8 mouse cellular contexts compared by ENCODE assay signal in the genomic region with DNA sequence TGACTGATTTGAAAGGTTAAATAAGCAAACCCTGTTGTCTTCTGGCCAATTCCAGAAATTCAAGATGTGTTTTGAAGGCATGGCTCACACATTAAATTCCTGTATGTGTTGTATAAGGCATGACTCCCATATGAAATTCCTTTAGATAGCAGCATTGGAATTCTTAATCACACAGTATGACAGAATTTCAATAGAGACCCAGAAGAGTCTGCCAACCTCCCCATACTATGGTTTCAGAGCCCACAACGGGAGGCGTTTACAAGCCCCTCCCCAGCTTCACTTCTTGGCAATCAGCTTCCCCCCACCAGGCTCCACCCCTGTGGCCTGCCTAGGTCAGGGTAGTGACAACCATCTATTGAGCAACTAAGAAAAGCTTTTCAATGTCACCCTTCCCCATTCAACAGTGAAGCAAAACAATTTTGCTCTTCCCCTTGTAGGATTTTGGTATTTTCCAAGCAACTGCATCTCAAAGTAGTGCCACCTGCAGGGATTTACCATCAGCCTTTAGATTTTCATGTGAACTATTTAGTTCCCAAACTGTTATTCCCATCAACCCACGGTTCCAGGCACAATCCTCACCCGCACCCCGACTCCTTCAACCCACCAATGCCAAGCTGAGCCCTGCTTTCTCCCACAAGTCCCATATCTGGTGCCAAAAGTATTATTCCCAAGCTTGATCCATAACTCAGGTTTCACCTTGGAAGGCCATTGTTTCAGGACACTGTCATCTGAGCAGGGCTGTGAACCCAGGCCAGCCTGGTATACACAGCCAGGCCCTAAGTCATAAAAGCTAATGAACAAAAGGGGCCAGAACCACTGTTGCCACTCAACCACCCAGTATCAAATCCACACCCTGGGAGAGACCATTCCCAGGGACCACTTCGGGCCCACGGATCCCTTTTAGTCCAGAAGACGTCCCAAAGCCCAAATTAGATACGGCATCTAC. TPM values are rescaled to one million over a fixed set of nuclear protein-coding genes. Genes with fewer than 3 reads are reported as not detected.
DNase-seq lines count a peak whose midpoint lies in the region; ATAC-seq and TF ChIP-seq lines count a peak whose summit lies in the region.

No protein-coding gene starts in this region.

- no peak overlapping the region for H3K4me3 ChIP-seq in forebrain, postnatal 0 days (ENCODE audit: low read depth, low read length)
- peak overlapping the region; percentile 41 for H3K4me3 ChIP-seq in kidney, embryonic 15.5 days (replicated peaks)
- no peak overlapping the region for H3K4me3 ChIP-seq in midbrain, embryonic 14.5 days (replicated peaks; ENCODE audit: low read depth, low read length)

- TF ChIP-seq CTCF in forebrain, postnatal 0 days (IDR thresholded peaks at IDR 0.05; ENCODE audit: low read depth): no peak

- no peak overlapping the region for H3K27ac ChIP-seq in forebrain, postnatal 0 days (ENCODE audit: low read depth, low read length)
- peak overlapping the region; percentile 98 for H3K27ac ChIP-seq in kidney, embryonic 15.5 days
- 0 out of 2 replicates have a peak overlapping the region, but pooled peaks have one; percentile 20 for H3K27ac ChIP-seq in midbrain, embryonic 14.5 days (replicated peaks; ENCODE audit: low read depth, low read length)

- intact Hi-C loops in left cerebral cortex, postnatal 14 days (cut with DNase I): no loop called here

- no peaks in the 10 kb centered on the region for H3K27me3 ChIP-seq in forebrain, postnatal 0 days (ENCODE audit: insufficient read depth, low read length)
- H3K27me3 ChIP-seq in kidney, embryonic 15.5 days: no peaks in the 10 kb centered on the region
- no peaks in the 10 kb centered on the region for H3K27me3 ChIP-seq in midbrain, embryonic 14.5 days (ENCODE audit: control insufficient read depth, insufficient read depth, low read length)

- WGBS in forebrain, postnatal 0 days: 60% methylated on average over 9 of the region's 9 CpGs
- 67% methylated on average over 9 of the region's 9 CpGs for WGBS in kidney, embryonic 15.5 days
- 67% methylated on average over 9 of the region's 9 CpGs for WGBS in midbrain, embryonic 14.5 days

- no peaks in the 10 kb centered on the region for H3K36me3 ChIP-seq in forebrain, postnatal 0 days (ENCODE audit: insufficient read depth)
- H3K36me3 ChIP-seq in kidney, embryonic 15.5 days: no peaks in the 10 kb centered on the region
- H3K36me3 ChIP-seq in midbrain, embryonic 14.5 days (ENCODE audit: control insufficient read depth, insufficient read depth, low read length): no peaks in the 10 kb centered on the region

- 0 out of 2 replicates have a peak overlapping the region, but pooled peaks have one; percentile 8 for H3K4me2 ChIP-seq in forebrain, postnatal 0 days (ENCODE audit: low read depth)
- peak overlapping the region; percentile 60 for H3K4me2 ChIP-seq in kidney, embryonic 15.5 days
- no peak overlapping the region for H3K4me2 ChIP-seq in midbrain, embryonic 14.5 days (ENCODE audit: low read length)

- DNase-seq in CD4-positive, CD25-positive, alpha-beta regulatory T cell, adult 2 months (ENCODE audit: low read depth, low spot score): peak; percentile 66
- DNase-seq in adipocyte (ENCODE audit: low spot score): peak; percentile 83
- no peak for DNase-seq in forebrain, postnatal 0 days
- no peak for DNase-seq in midbrain, embryonic 14.5 days
- no peak for DNase-seq in left cerebral cortex, postnatal 14 days (ENCODE audit: low spot score in 2 of 2)
- no peak for DNase-seq in right cerebral cortex, postnatal 10 days (ENCODE audit: low spot score in 2 of 2)

- no peak overlapping the region for H3K9ac ChIP-seq in forebrain, postnatal 0 days
- peak overlapping the region; percentile 35; the same call in 1 of the 2 replicates for H3K9ac ChIP-seq in kidney, embryonic 15.5 days
- no peak overlapping the region for H3K9ac ChIP-seq in midbrain, embryonic 14.5 days (replicated peaks; ENCODE audit: low read length)

- H3K9me3 ChIP-seq in forebrain, postnatal 0 days (ENCODE audit: low read length): no peaks in the 10 kb centered on the region
- no peaks in the 10 kb centered on the region for H3K9me3 ChIP-seq in kidney, embryonic 15.5 days (replicated peaks)
- no peaks in the 10 kb centered on the region for H3K9me3 ChIP-seq in midbrain, embryonic 14.5 days (ENCODE audit: control insufficient read depth, low read length)

- no peak for ATAC-seq in CD4-positive, CD25-positive, alpha-beta regulatory T cell, adult 4 months
- ATAC-seq in forebrain, postnatal 0 days: no peak
- ATAC-seq in kidney, embryonic 15.5 days (replicated peaks; ENCODE audit: low FRiP score): no peak
- ATAC-seq in midbrain, embryonic 14.5 days (ENCODE audit: low FRiP score, low TSS enrichment): no peak

- H3K4me1 ChIP-seq in forebrain, postnatal 0 days (ENCODE audit: insufficient read depth): peaks cover 23% of the 10 kb centered on the region
- H3K4me1 ChIP-seq in kidney, embryonic 15.5 days: peaks cover 79% of the 10 kb centered on the region
- H3K4me1 ChIP-seq in midbrain, embryonic 14.5 days (ENCODE audit: control insufficient read depth, insufficient read depth, low read length): peaks cover 35% of the 10 kb centered on the region

RNA-seq across cellular contexts. Expression of a gene that starts 32.0 kb away (rescaled TPM):
- 10 to 100 TPM; 62.6 to 85.3 TPM for polyA plus RNA-seq in CD4-positive, CD25-positive, alpha-beta regulatory T cell, adult 4 months (2017; shearing (Covaris generic))
- 8.5 and 13.3 TPM in 2 replicates for total RNA-seq in forebrain, postnatal 0 days (2014; rRNA removed)
- polyA plus RNA-seq in forebrain, postnatal 0 days (2015; fragmentation: Nextera tagmentation; extraction: Ambion mirVana): 9.0 and 10.3 TPM in 2 replicates
- polyA plus RNA-seq in kidney, embryonic 15.5 days (2015; fragmentation: Nextera tagmentation; extraction: Ambion mirVana): 40.2 and 43.1 TPM in 2 replicates
- polyA plus RNA-seq in midbrain, embryonic 14.5 days (2014; fragmentation: Nextera tagmentation; extraction: Ambion mirVana): 8.3 and 12.2 TPM in 2 replicates
- 10 to 100 TPM; 11.1 to 12.1 TPM for total RNA-seq in left cerebral cortex, postnatal 14 days (2021)

RNA-seq across cellular contexts. Expression of a gene that starts 34.5 kb away (rescaled TPM):
- polyA plus RNA-seq in CD4-positive, CD25-positive, alpha-beta regulatory T cell, adult 4 months (2017; shearing (Covaris generic)): 10 to 100 TPM; 51.6 to 73.7 TPM
- total RNA-seq in forebrain, postnatal 0 days (2014; rRNA removed): 2.2 and 2.6 TPM in 2 replicates
- polyA plus RNA-seq in forebrain, postnatal 0 days (2015; fragmentation: Nextera tagmentation; extraction: Ambion mirVana): 2.0 and 2.9 TPM in 2 replicates
- polyA plus RNA-seq in kidney, embryonic 15.5 days (2015; fragmentation: Nextera tagmentation; extraction: Ambion mirVana): 8.1 and 8.5 TPM in 2 replicates
- 0.73 and 1.2 TPM in 2 replicates for polyA plus RNA-seq in midbrain, embryonic 14.5 days (2014; fragmentation: Nextera tagmentation; extraction: Ambion mirVana)
- total RNA-seq in left cerebral cortex, postnatal 14 days (2021): 1 to 10 TPM; 2.8 to 3.0 TPM

RNA-seq across cellular contexts. Expression of a gene that starts 50.9 kb away (rescaled TPM):
- polyA plus RNA-seq in CD4-positive, CD25-positive, alpha-beta regulatory T cell, adult 4 months (2017; shearing (Covaris generic)): under 1 TPM; 0.51 to 0.84 TPM
- 9.9 and 14.2 TPM in 2 replicates for total RNA-seq in forebrain, postnatal 0 days (2014; rRNA removed)
- 8.6 and 10.2 TPM in 2 replicates for polyA plus RNA-seq in forebrain, postnatal 0 days (2015; fragmentation: Nextera tagmentation; extraction: Ambion mirVana)
- polyA plus RNA-seq in kidney, embryonic 15.5 days (2015; fragmentation: Nextera tagmentation; extraction: Ambion mirVana): 4.2 and 4.7 TPM in 2 replicates
- 9.9 and 10.8 TPM in 2 replicates for polyA plus RNA-seq in midbrain, embryonic 14.5 days (2014; fragmentation: Nextera tagmentation; extraction: Ambion mirVana)
- 1 to 10 TPM; 5.6 to 5.9 TPM for total RNA-seq in left cerebral cortex, postnatal 14 days (2021)

Comparison
In these comparisons a context has a peak if more than half of its experiments do, and no peak if none do; other contexts are left out.
1. DNase-seq: peak in CD4-positive, CD25-positive, alpha-beta regulatory T cell, adult 2 months (single experiment) and adipocyte (single experiment); none in forebrain, postnatal 0 days (single experiment), midbrain, embryonic 14.5 days (single experiment), left cerebral cortex, postnatal 14 days (0 of 2) and right cerebral cortex, postnatal 10 days (0 of 2).